Mouse (Mus musculus) midbrain, embryonic 16.5 days (tissue): Measurements from ENCODE around the gene Bmf. TPM values are rescaled to one million over a fixed set of nuclear protein-coding genes. Genes with fewer than 3 reads are reported as not detected.

ENCODE experiments used
- ATAC-seq: fragments of 200-750 bp; cut with Nextera tagmentation; 2 replicates; pipeline ENCODE4 v1.8.0; 2017; ENCODE audit warnings: moderate TSS enrichment
- H3K27ac ChIP-seq: fragments of 300-500 bp; sonication (generic); 2 replicates; pipeline ENCODE4 v1.5.1; 2014; ENCODE audit warnings: mild to moderate bottlenecking, low read length, mixed read lengths
- H3K27me3 ChIP-seq: fragments of 300-500 bp; sonication (generic); 2 replicates; pipeline ENCODE4 v1.6.1; 2014; ENCODE audit warnings: low read depth, low read length, mixed read lengths; ENCODE audit not compliant: control insufficient read depth, insufficient read depth
- H3K36me3 ChIP-seq: fragments of 300-500 bp; sonication (generic); 2 replicates; pipeline ENCODE4 v1.6.1; 2014; ENCODE audit warnings: mild to moderate bottlenecking, low read length, moderate library complexity, mixed read lengths; ENCODE audit not compliant: control insufficient read depth, insufficient read depth
- H3K4me1 ChIP-seq: fragments of 300-500 bp; sonication (generic); 2 replicates; pipeline ENCODE4 v1.6.1; 2014; ENCODE audit warnings: mild to moderate bottlenecking, low read length, mixed read lengths; ENCODE audit not compliant: control insufficient read depth, insufficient read depth
- H3K4me2 ChIP-seq: fragments of 300-500 bp; sonication (generic); 2 replicates; pipeline ENCODE4 v1.6.1; 2014; ENCODE audit warnings: mild to moderate bottlenecking, low read length, mixed read lengths
- H3K4me3 ChIP-seq: fragments of 300-500 bp; sonication (generic); 2 replicates; pipeline ENCODE4 v1.5.1; 2014; ENCODE audit warnings: low read depth, mild to moderate bottlenecking, low read length, moderate library complexity, mixed read lengths
- H3K9ac ChIP-seq: fragments of 300-500 bp; sonication (generic); 2 replicates; pipeline ENCODE4 v1.6.1; 2014; ENCODE audit warnings: low read depth, low read length, mixed read lengths
- H3K9me3 ChIP-seq: fragments of 300-500 bp; sonication (generic); replicated peaks from 2 replicates; pipeline ENCODE4 v1.6.1; 2014; ENCODE audit warnings: mild to moderate bottlenecking, low read length, mixed read lengths; ENCODE audit not compliant: control insufficient read depth, poor library complexity, severe bottlenecking
- WGBS: fragments of 180-500 bp; shearing (Covaris S2); extraction: QIAGEN DNeasy Blood & Tissue Kit; methylation state at CpG from one replicate; pipeline ENCODE4 v1.1.7; 2014; 5-methylcytosine and 5-hydroxymethylcytosine counted together
- polyA plus RNA-seq: library from polyadenylated mRNA; unstranded; fragments of >200 nt; fragmentation: Nextera tagmentation; extraction: Ambion mirVana; gene quantifications from 2 replicates; pipeline ENCODE4 v1.2.1, GENCODE M21; 2015

Gene Bmf
- polyA plus RNA-seq, 1 experiment from 2014 or later, result 1.2 TPM

DNA sequence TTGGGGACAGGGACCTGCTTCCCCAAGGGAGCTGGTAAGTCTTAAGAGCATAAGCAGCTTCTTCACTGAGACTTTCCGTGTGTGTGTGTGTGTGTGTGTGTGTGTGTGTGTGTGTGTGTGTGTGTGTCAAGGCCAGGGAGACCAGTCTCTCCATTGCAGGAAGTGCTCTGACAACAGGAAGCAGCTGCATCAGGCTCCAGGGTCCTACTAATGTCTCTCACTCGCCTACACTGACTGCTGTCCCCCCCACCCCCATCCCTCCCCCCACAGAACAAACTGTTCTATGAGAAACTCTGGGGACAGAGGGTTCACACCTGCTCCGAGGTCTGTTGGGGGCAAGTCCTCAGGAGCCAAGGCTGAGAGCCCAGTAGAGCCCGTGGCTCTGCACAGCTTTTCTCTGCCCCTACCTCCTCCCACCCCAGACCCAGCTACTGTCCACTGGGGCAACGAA, 58.2 kb downstream of the Bmf start:
- no peak for ATAC-seq
- 68% methylated on average over 5 of the region's 5 CpGs for WGBS

DNA sequence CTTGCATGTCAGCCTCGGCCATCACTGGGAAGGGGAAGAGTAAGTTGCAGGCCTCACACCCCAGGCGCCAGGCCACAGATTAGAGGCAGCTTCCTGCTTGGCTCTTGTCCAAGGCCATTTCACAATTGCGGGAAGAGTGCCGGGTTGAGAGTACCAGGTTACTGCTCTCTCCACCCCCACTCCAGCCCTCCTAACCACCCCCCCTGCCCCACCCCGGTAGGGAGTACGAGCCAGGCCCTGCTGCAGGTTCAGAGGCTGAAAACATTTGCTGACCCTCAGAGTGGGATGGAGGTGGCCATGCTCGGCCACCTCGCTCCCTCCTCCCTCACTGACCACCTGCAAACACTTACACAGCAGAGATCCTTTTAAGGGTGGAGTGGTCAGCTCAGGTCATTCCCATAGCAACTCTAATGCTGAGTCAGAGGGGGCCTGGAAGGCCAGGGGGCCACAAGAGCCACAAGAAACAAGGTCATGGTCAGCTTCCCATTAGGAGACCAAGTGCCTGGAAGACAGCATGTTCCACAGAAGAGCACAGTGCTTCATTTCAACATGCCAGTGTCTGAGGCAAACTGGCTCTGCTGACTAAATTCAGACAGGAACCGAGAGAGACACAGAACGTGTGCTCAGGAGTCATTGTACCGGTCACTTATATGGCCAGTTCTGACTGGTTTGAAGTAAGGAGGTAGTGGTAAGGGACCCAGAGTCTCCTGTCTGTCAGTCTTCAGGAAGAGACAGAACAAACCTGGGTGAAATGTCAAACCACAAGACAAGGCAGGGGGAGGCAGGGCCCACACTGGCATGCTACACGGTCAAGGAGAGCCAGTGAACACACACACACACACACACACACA, 59.0 kb downstream of the Bmf start:
- Histone ChIP-seq H3K9me3 (no peaks in the 10 kb centered on the region), H3K4me2 (no peak overlapping the region), H3K36me3 (no peaks in the 10 kb centered on the region), H3K9ac (no peak overlapping the region), H3K4me3 (no peak overlapping the region), H3K27me3 (no peaks in the 10 kb centered on the region), H3K27ac (no peak overlapping the region), H3K4me1 (no peaks in the 10 kb centered on the region)
- no peak for ATAC-seq
- 54% methylated on average over 12 of the region's 12 CpGs for WGBS

More for the DNA sequence above, 58.2 kb downstream of the Bmf start:
- Histone ChIP-seq H3K4me2 (no peak overlapping the region), H3K9me3 (no peaks in the 10 kb centered on the region), H3K9ac (no peak overlapping the region), H3K36me3 (no peaks in the 10 kb centered on the region), H3K4me1 (no peaks in the 10 kb centered on the region), H3K27me3 (no peaks in the 10 kb centered on the region), H3K27ac (no peak overlapping the region), H3K4me3 (no peak overlapping the region)

GRCm38 (mm10) chr2:118487806-118488205, 61.7 kb downstream of the Bmf start:
- H3K36me3 ChIP-seq, result no peaks in the 10 kb centered on the region
- H3K27ac ChIP-seq, result no peak overlapping the region
- 72% methylated on average over 3 of the region's 3 CpGs for WGBS
- no peak for ATAC-seq
- no peak overlapping the region for H3K4me2 ChIP-seq
- H3K4me1 ChIP-seq, result no peaks in the 10 kb centered on the region
- no peaks in the 10 kb centered on the region for H3K27me3 ChIP-seq
- H3K9ac ChIP-seq, result no peak overlapping the region
- no peaks in the 10 kb centered on the region for H3K9me3 ChIP-seq
- H3K4me3 ChIP-seq, result no peak overlapping the region

GRCm38 (mm10) chr2:118486933-118487332, 62.6 kb downstream of the Bmf start:
- no peak overlapping the region for H3K4me3 ChIP-seq
- no peaks in the 10 kb centered on the region for H3K27me3 ChIP-seq
- no peak overlapping the region for H3K4me2 ChIP-seq
- no peak overlapping the region for H3K9ac ChIP-seq
- no peaks in the 10 kb centered on the region for H3K9me3 ChIP-seq
- H3K27ac ChIP-seq, result no peak overlapping the region
- H3K36me3 ChIP-seq, result no peaks in the 10 kb centered on the region
- no peaks in the 10 kb centered on the region for H3K4me1 ChIP-seq
- no peak for ATAC-seq
- 14% methylated on average over 12 of the region's 12 CpGs for WGBS

DNA sequence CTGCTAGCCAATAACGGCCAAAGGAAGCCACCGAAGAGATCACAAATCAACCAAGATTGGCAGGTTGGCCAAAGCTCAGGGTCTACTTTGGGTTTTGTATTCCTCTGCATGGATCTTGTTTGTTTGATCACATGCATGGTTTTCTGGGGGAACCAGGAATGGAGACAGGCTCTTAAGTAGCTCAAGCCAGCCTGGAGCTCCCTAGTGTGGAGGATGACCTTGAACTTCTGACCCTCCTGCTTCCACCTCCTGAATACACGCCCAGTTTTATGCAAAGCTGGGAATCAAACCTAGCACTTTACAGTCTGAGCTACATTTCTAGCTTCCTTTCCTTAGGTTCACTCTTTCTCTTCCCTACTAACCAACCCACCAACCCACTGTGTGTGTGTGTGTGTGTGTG, 64.1 kb downstream of the Bmf start:
- no peak overlapping the region for H3K9ac ChIP-seq
- no peaks in the 10 kb centered on the region for H3K27me3 ChIP-seq
- 89% methylated on average over 3 of the region's 3 CpGs for WGBS
- H3K4me1 ChIP-seq, result no peaks in the 10 kb centered on the region
- no peak overlapping the region for H3K4me2 ChIP-seq
- no peaks in the 10 kb centered on the region for H3K36me3 ChIP-seq
- no peak for ATAC-seq
- H3K4me3 ChIP-seq, result no peak overlapping the region
- H3K9me3 ChIP-seq, result no peaks in the 10 kb centered on the region
- no peak overlapping the region for H3K27ac ChIP-seq

- no peaks in the 10 kb centered on the region for H3K36me3 ChIP-seq
- no peaks in the 10 kb centered on the region for H3K4me1 ChIP-seq
- no peaks in the 10 kb centered on the region for H3K27me3 ChIP-seq
- H3K27ac ChIP-seq, result no peak overlapping the region
- H3K9ac ChIP-seq, result no peak overlapping the region
- H3K4me3 ChIP-seq, result no peak overlapping the region
- no peak overlapping the region for H3K4me2 ChIP-seq
- 86% methylated on average over 9 of the region's 9 CpGs for WGBS
- ATAC-seq, result no peak
- no peaks in the 10 kb centered on the region for H3K9me3 ChIP-seq
Measured at GRCm38 (mm10) chr2:118484386-118484898, 65.0 kb downstream of the Bmf start.

DNA sequence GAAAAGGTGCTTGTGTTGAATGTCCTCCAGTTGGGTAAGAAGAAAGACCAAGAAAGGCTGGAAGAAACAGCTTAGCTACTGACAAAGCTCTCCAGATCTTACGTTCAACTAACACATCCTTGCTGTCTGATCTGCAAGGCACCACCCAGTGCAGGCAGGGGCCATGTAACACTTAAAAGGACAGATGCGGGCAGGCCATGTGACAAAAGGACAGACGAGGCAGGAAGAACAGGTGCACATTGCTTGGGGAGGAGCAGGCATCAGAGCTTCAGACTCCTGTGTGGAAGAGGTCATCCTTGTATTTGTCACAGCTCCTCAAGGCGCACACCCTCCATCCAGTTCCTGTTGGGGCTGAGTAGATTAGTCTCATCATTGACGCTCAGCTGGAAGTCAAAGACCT, 66.5 kb downstream of the Bmf start:
- H3K27ac ChIP-seq, result no peak overlapping the region
- H3K9ac ChIP-seq, result no peak overlapping the region
- peaks cover 8% of the 10 kb centered on the region for H3K4me1 ChIP-seq
- H3K36me3 ChIP-seq, result no peaks in the 10 kb centered on the region
- H3K4me2 ChIP-seq, result no peak overlapping the region
- H3K27me3 ChIP-seq, result no peaks in the 10 kb centered on the region
- H3K4me3 ChIP-seq, result no peak overlapping the region
- WGBS, result 80% methylated on average over 5 of the region's 5 CpGs
- H3K9me3 ChIP-seq, result no peaks in the 10 kb centered on the region
- no peak for ATAC-seq

- no peak for ATAC-seq
- 92% methylated on average over 7 of the region's 7 CpGs for WGBS
- H3K27ac ChIP-seq, result no peak overlapping the region
Measured at GRCm38 (mm10) chr2:118480886-118481285, 68.6 kb downstream of the Bmf start.

DNA sequence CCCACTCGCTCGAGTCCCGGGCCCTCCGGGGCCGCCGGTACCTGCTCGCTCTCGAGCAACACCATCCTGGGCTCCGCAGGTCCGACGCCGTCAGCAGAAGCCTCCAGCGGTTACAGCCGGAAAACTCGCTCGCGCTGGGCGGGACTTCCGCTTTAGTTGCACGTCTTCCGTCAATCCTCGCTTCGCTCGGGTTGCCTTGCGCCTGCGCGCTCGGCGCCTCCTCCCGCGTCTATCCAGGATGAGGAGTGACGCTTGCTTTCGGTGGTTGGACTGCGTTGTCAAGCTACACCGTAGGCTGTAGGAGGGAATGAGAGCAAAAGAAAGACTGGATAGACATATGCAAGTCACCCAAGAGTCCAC, 70.0 kb downstream of the Bmf start, which contains the start of gene Srp14:
Srp14 (minus strand) TSS at position 162 of the 360 bp plus-strand sequence.
- WGBS, result under 1% methylated on average over 35 of the region's 35 CpGs
- peaks cover 3% of the 10 kb centered on the region; the same call in 1 of the 2 replicates for H3K36me3 ChIP-seq
- ATAC-seq, result peak; percentile 98
- peak within 1 kb of the TSS; percentile 85 for H3K27ac ChIP-seq
- peaks cover 14% of the 10 kb centered on the region for H3K4me1 ChIP-seq
- H3K4me2 ChIP-seq, result peak within 1 kb of the TSS; percentile 79
- H3K9me3 ChIP-seq, result no peaks in the 10 kb centered on the region
- peak within 1 kb of the TSS; percentile 95 for H3K4me3 ChIP-seq
- peak within 1 kb of the TSS; percentile 94 for H3K9ac ChIP-seq
- no peaks in the 10 kb centered on the region for H3K27me3 ChIP-seq

More at GRCm38 (mm10) chr2:118480886-118481285, 68.6 kb downstream of the Bmf start:
- no peaks in the 10 kb centered on the region for H3K27me3 ChIP-seq
- H3K9ac ChIP-seq, result no peak overlapping the region
- no peak overlapping the region for H3K4me3 ChIP-seq
- no peaks in the 10 kb centered on the region for H3K36me3 ChIP-seq
- peaks cover 14% of the 10 kb centered on the region for H3K4me1 ChIP-seq
- H3K4me2 ChIP-seq, result no peak overlapping the region
- no peaks in the 10 kb centered on the region for H3K9me3 ChIP-seq
